Mouse (Mus musculus): Measurements from ENCODE around the gene 1700025B11Rik.
"Not testable (repeated sequence)": the region's sequence is repeated elsewhere in the genome, so short reads cannot be mapped to it uniquely, and the experiment has no call there.

Gene 1700025B11Rik

DNA sequence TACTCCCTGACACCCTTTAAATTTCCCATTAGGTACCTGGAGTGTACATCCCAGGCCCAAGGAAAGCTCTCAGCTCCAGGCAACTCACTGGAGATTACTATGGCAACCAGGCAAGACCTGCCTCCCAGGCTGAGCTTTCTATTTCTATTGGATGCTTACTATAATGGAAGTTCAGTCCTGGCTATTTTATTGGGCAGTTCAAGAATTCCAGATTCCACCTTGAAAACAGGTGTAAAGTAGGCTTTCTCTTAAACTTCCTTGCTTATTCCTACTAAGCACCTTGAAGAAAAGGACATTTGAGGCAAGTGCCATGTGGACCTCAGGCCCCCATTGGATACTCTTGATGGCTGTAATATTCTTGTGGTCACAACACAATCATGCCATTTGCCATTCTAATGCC lies at the start of gene 1700025B11Rik:
TSS of gene 1700025B11Rik (minus strand) at position 101 of the 400 bp plus-strand sequence.
- DNase-seq = no peak

DNA sequence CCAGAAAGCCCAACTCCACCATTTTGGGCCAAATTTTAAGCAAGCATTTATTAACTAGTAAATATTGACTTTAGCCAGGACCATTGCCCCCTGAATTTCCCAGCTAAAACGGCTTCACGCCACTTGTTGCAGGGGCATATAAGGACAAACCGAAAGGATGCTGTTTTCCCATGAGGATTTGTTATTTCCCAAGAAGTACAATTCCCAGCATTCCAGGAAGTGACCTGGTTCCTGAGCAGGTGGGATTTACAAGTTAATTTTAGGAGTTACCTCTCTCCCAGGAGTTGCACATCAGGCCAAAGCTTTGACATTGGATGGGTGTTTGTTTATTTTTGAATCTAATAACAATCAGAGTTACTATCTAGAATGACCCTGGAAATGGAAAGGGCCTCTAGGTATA lies 44.4 kb upstream of the 1700025B11Rik start:
- DNase-seq = no peak

DNA sequence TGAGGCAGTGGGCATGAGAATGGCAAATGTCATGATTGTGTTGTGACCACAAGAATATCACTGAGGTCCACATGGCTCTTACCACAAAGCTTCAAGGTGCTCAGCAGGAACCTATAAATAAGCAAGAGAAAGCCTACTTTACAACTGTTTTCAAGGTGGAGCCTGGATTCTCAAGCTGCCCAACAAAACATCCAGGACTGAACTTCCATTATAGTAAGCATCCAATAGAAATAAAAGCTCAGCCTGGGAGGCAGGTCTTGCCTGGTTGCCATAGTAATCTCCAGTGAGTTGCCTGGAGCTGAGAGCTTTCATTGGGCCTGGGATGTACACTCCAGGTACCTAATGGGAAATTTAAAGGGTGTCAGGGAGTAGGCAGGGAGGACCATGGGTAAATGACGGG lies 37.3 kb upstream of the 1700025B11Rik start, which contains the start of gene Gm36245:
TSS of gene Gm36245 (plus strand) at position 301 of the 400 bp plus-strand sequence.
- no peak for DNase-seq

DNA sequence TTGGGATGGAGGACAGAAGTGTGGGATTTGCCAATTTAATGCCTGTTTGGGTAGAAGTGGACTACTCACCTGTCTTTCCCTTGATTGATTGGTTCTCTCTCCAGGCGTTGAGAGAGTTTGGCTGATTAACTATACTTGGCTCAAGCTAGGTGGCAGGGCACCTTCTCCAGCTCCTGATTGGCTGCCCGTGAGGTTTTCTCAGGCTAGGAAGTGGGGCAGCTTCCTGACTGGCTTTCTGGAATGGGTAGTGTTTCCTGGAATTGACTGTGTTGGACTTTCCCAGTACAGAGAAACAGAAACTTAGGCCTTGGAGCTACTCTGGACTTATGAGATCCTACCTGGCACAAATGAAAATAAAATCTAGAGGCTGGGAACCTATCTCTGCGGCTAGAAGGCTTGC lies 36.7 kb upstream of the 1700025B11Rik start:
- peak; percentile 6 to 30 for DNase-seq

DNA sequence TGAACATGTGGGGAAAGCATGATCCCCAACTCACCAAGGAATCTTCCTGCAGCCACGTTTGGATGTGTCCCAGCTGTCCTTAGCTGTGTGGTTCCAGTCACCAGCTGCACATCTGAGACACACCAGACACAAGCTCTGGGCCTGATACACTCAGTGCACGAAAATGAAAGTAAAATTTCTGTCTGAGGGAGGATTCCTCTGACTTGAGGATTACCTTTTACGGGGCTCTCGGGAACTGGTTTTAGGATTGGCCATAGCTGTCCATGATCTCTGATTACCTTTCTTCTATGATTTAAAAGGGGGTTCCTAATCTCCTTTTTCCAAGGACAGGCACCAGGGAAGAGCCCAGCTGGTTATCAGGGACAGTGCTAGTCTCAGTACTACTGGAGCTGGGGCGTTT lies 34.3 kb upstream of the 1700025B11Rik start, which contains the start of gene Apol10b:
TSS of gene Apol10b (minus strand) at position 165 of the 400 bp plus-strand sequence.
- DNase-seq = no peak

DNA sequence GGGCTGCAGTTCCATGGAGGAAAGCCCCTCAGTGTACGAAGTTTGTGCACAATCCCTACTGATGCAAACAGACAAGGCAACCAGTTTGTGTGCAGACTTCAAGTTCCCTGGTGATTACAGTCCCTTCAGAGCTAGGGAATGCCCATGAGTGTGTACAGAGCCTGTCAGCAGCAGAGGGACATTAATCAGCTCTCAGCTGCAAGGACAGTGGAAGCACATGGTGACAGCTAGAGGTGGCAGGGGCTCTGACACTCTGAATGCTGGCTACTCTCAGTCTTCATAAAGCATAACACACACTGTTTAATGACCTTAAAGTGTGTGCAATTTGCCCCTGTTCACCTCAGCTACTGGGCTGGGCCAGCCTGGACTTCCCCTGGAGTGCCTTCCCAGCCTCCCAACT lies 31.9 kb upstream of the 1700025B11Rik start:
- DNase-seq = no peak

DNA sequence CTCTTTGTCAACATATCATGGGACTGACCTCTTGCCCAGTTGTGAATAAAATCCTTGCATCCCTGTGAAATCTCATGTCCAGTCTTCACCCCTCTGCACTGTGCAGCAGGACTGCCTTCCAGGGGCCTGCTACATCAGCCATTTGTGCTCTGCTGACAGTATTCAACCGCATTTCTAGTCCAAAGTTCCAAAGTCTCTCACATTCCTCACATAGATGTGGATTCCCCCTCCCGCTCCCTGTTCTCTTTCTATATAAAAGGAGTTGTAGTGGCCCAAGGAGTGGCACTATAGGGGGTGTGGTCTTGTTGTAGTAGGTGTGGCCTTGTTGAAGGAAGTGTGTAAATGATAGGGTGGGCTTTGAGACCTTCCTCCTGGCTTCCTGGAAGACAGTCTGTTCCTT lies 29.2 kb upstream of the 1700025B11Rik start:
- DNase-seq = no peak

DNA sequence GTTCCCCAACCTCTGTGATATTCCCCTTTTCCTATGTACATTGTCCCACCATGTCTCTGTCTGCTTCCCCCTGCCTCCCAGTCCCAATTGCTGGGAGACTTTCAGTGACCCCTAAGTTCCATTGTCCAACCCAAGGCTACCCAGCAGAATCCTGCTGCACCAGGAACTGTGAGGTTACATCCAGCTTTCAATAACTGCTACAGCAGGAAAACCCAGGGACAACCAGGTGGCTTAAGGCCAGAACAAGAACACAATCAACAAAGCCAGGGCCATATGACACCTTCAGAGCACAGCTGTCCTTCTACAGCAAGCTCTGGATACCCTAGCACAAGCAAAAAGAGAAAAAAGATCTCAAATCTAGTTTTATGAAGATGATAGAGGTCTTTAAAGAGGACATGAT lies 27.3 kb upstream of the 1700025B11Rik start:
- DNase-seq = no peak

DNA sequence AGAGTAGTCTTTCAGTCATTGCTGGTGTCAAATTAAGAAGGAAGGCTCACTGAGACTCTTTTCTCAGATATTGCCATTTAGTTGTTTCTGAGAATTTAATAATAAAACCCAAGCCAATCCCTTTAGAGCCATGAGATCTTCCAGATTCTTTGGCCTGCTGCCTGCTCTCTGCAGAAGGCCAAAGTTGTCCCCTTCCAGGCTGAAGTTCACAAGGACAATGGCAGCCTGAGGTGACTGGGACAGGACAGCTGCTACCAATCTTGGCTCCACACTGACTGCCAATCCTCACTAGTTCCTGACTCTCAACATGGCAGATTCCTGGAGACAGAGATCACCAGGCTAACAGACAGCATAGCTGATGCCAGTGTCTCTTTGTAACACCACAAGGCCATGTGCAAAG lies 25.3 kb upstream of the 1700025B11Rik start:
- no peak for DNase-seq

DNA sequence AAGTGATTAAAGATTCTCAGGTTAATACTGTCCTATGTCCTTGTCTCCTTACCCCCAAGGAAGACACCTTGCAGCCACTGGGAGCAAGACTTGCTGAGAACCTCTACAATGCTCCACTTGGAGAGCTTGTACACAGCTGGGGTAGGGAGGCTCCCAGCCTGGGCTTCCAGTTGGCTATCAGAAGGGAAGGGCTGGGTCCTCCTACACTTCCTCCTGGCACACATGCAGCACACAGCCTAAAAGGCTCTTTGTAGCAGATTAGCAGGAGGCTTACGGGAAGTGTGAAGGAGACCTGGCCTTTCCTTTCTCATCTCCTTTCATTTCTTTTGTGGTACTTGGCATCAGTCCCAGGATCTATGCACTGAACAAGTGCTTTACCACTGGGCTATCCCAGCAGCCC lies 20.0 kb upstream of the 1700025B11Rik start:
- DNase-seq = peak; percentile 32 to 67

DNA sequence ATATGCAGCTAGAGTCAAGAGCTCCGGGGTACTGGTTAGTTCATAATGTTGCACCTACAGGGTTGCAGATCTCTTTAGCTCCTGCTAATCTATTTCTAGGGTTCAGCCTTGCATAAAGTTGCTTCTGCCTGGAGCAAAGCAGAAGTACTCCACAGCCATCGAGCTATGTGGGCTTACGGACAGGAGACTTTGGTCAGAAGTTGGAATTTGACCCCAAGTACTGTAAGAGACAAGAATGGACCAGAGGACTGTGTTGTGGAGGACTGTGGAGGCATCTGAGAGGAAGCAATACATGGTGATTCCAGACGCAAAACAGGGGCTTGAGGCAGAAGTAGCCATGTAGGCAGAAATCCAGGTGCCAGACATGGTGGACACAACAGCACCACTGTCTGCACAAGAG lies 17.6 kb upstream of the 1700025B11Rik start:
- DNase-seq = no peak

DNA sequence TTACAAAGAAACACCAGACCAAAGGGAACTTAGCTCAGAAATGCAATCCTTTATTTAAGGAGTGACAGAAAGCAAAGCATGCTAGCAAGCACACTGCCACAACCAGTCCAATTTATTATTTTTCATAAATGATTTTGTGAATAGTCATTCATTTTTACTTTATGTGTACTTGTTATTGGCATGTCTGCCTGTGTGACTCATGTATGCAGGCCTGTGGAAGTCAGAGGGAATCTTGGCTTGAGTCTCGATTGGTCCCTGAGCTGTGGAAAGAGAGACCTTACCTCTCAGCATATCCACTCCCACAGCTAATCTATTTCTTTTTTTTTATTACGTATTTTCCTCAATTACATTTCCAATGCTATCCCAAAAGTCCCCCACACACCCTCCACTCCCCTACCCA lies 17.1 kb upstream of the 1700025B11Rik start:
- no peak for DNase-seq

DNA sequence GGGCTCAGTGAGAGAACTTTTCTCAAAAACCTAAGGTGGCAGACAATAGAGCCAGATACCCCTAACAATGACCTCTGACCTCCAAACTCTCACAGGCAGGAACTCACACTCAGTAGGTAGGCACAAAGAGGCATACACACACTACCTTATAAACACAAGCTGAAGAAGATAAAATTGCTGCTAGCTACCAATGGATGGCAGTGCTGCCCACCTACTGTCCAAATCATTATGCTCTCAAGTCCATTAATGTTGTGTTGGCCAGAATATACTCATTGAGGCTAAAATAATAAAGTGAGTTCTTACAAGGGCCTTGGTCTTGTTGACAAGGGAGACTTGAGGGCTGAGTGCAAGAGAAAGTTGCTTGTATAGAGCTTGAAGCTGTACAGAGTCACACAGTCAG lies 1.5 kb upstream of the 1700025B11Rik start:
- no peak for DNase-seq

DNA sequence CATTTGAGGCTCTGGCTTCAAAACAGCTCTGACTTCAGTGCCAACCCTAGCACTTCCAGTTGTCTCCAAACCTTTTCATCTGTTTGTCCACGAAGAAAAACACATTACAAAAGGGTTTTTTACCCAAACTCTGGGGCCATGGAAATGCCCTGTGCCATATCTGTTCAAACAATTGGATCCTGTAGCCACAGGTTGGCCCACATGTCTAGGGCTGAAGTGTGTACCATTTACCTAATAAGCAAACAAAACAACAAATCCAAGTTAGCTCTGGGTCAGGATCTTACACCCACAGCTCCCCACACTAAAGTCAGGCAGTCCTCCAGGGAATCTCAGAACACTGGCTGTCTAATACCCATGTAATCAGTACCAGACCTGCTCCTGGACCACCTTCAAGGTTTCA lies 22.5 kb downstream of the 1700025B11Rik start:
- DNase-seq = not testable (repeated sequence)

DNA sequence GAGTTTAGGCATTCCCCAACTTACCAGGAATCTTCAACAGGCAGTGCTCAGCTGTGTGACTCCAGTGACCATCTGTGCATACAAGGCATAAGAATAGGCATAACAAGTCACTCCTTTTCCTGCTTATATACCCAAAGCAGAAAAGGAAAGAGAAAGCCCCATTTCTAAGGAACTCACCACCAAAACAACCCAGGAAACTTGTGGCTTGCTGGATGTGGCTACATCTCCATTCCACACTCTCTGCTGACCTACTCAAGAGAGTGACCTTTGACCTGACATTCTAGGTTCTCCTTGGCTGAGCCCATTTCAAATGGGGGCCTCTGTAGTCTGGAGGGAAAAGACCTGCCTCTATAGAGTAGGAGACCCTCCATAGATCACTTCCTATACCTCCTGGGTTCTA lies 28.5 kb downstream of the 1700025B11Rik start, which contains the start of gene Apol7c:
TSS of gene Apol7c (minus strand) at position 101 of the 400 bp plus-strand sequence.
- no peak for DNase-seq

DNA sequence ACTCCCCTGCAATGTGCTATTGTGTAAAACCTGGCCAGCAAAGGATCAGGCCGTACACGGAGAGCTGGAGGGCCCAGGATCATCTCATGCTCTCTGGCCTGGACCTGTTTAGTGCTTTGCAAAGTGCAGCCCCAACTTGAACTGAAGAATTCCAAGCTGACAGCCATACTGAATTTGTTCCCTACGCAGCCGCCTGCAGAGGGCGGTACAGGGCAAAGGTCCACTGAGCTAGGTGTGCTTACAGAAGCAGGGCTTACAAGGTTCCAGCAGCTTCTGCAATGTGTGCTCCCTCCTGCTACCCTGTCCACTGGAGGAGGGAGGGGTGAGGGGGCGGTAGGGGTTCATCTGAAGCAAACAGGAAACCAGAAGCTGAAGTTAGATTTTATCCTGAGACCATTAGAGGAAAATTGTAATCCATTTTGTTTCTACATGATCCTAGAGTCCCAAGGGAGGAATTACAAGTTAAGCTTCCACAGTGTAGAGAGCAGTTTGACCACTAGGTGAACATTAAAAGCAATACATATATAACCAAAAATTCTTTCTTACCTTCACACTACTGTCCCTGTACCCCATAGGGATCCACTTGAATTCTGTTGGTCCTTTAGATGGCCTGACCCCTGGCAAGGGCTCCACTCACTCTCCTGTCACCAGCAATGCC lies 38.4 kb downstream of the 1700025B11Rik start:
- DNase-seq = peak; percentile 48 to 63

DNA sequence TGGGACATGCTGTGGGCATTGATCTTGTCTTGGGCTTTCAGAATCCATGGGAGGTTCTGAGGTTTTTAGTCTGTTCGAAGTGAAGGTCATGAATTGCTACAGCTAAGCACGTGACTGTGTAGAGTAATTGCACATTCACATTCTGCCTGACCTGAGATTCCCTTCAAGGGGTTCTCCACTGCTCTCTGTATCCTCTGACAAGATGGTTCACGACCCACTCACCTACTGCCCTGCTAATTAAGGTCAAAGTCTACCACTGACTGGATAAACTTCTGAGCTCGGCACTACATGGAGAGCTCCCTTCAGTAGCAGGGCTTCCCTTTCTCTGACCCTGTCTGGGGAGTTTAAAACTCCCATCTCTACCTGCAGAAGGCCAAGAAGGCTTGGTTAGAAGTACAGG lies 41.1 kb downstream of the 1700025B11Rik start:
- DNase-seq = not testable (repeated sequence)
